Mouse (Mus musculus): Measurements from ENCODE around the gene Spock1.

- TF ChIP-seq POLR2A (IDR thresholded peaks at IDR 0.05; ENCODE audit: low read depth, low read length) = no peak
- no peak for TF ChIP-seq CTCF (IDR thresholded peaks at IDR 0.05; ENCODE audit: borderline replicate concordance, insufficient read depth, low read length)
Measured at GRCm38 (mm10) chr13:57536988-57537547, 371.1 kb downstream of the Spock1 start.
